Mouse (Mus musculus) R1 (cell line): Measurements from ENCODE around the gene Mllt10.

Source experiments
- DNase-seq: peaks from one replicate; pipeline ENCODE4 v3.0.0-alpha.2; 2018; ENCODE audit warnings: low read depth, low spot score

Gene Mllt10

DNA sequence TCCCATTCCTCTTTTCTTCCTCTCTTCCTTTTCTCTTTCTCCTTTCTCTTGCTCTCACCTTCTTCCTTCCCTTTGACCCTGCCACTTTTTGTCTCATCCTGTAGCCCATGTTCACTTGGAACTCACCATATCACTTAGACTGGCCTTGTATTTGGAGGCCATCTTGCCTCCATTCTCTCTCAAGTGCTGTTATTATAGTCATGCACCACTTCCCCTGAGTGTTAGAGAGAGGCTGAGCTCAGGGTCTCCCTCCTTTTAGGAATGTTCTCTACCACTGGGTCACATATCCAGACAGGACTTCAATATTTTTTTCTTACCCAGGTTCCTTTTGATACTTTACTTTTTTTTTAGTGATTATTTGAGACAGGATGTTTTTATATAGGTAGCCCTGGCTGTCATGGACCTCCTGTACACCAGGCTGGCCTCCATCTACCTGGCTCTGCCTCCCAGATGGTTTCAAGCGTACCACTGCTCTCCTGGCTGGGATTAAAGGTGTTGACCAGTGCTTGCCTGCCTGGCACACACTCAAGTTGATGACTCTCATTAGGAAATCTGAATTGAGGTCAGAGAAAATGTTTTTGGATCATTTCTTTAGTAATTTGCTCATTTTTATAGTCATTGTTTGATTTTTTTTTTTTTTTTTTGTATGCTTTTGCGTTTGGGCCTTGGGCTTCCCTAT lies 25.3 kb downstream of the Mllt10 start:
- no peak for DNase-seq

- peak; percentile 56 for DNase-seq
These were observed 32.7 kb downstream of the Mllt10 start for GRCm38 (mm10) chr2:18087695-18088094.

DNA sequence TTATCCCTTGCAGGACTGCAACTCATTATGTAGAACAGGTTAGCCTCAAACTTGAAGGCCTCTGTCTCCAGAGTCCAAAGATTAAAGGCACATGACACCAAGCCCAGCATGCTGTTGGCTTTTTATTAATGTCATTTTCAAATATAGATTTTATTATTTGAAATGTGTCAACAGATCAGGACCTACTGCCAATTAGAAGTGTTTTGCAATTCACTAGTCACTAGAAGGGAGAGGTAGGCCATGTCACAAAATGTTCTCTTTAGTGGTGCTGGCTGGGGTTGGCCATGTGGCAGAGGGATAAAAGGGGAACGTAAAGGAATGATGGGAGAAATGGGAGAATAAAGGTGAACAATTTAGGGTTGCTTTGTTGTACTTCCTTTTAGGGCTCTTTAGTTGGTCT lies 38.8 kb downstream of the Mllt10 start:
- DNase-seq, result no peak

DNA sequence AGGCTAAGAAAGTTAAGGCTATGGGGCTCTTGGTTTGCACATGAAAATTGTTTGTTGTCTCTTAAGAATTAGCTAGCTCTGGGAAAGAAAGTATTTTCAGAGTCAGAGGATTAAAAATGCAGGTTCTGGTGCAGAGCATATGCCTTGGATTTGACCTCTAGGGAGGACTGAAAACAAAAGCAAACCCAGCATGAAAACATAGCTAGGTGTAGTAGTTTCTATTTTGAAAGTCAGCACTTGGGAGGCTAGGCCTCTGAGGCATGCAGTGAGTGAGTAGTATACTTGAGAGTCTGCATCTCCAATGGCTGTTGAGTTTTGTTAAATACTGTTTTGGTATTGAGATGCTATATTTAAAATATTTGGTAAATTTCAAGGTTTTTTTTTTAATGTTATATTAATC lies 39.3 kb downstream of the Mllt10 start:
- peak; percentile 88 for DNase-seq

DNA sequence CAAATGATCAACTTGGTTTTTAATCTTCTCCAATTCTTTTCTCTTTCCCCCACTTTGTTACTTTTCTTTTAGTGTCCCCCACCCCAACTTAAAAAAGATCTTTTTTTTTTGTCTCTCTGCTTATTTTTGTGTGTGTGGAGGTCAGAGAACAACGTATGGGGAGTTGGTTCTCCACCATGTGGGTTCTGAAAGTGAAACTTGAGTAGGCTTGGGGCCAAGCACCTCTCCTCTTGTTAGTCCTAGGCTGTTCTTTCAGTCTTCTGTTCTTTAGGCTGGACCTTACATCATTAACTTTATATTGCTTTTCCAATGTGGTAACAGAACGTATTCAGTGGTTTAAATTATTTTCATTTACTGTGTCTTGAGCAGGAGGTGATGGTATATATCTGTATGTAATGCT lies 40.8 kb downstream of the Mllt10 start:
- no peak for DNase-seq

DNA sequence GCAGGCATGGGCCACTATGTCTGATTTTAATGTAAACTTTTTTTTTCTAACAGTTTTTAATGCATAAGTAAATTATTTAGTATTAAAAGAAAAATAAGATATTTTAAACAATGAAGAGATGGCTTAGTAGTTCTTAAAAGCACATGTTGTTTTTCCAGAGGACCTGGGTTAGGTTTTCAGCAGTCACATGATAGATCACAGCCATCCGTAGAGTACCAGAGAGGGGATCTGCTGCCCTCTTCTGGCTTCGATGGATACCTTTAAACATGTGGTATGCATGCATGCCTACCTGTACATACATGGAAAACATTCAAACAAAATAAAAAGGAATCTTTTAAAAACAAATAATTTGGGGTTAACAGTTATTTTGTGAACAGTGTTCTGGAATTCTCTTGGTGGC lies 45.9 kb downstream of the Mllt10 start:
- peak; percentile 81 for DNase-seq

DNA sequence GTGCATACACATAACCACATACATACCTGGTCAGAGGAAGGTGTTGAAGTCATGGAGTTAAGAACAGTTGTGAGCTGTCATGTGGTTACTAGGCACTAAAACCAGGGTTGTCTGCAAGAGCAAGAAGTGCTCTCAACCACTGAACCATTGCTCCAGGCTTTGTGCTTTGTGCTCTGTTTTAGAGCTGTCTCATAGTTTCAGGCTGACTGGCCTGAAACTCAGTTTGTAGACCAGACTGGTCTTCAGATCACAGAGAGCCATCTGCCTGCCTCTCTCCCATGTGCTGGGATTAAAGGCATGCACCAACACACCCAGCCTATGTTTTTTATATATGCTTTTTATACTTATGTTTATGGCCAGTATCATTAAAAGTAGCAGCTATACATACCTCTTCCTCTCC lies 52.5 kb downstream of the Mllt10 start:
- DNase-seq, result no peak

DNA sequence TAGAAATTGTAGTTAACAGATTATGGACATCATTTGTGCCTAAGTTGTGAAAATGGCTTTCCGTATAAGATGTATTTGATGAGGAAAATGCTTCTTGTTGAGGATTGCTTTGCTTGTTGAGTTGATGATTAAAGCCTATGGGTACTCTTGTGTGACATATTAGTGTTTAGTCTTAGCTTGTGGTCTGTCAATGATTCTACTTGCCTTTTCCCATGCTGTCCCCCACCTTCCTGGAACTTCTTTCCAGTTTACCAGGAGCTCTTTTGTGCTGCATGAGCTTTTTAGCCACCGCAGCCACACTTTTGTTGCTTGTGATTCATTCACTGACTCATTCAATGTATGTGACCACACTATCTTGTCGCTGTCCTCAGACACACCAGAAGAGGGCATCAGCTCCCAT lies 53.2 kb downstream of the Mllt10 start:
- DNase-seq, result no peak

DNA sequence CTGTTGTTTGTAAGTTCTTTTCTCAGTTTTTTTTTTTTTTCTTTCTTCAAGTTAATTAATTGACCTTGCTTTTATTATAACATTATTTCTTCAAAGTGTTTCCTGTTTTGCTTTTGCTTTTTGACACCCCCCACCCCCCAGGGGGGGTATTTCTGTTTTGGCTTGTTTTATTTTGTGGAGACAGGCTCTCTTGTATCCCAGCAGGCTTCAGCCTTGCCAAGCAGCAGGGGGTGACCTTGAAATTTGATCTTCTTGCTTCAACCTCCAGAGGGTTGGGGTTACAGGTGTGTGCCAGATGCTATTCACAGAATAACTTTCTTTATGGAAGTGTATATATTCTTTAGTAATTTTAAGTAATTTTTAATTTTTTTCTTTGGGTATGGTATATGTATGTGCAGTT lies 56.4 kb downstream of the Mllt10 start:
- DNase-seq, result peak; percentile 80

DNA sequence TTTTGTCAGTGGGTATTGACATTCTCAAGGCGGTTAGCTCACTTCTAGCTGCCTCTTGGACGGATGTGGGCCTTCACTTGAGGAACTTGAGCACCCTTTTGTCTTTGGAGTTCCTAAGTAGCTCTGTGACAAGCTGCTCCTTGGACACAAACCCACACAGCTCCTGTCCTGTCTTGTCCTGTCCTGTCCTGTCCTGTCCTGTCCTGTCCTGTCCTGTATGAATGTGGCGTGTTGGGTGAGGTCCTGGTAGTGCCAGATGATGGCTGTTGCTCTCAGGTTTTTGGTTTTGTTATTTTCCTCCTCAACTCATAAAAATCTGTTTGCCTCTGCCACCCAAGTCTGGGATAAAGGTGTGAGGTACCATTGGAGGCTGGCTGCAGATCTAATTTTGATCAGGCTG lies 61.4 kb downstream of the Mllt10 start:
- DNase-seq, result peak; percentile 37

GRCm38 (mm10) chr2:18138131-18138530 lies 83.1 kb downstream of the Mllt10 start:
- no peak for DNase-seq

DNA sequence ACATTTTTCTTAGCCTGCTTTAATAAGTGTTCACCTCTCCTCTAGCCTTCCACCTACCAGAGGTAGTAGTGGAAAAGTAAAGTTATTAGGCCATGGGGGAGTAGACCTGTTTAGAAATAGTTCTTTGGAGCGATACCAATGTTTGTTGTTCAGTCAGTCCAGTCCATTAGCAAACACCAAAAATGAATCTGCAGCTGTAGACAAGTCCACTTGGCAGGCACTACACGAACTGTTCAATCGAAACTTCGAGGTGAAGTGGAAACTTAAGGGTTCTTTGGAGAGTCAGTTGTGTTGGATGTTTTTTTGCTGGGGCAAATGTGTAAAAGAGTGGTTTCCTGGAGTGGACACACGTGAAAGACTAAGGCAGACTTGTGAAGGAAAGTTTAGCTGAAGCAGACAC lies 84.6 kb downstream of the Mllt10 start:
- DNase-seq, result no peak

- no peak for DNase-seq
These were observed 101.1 kb downstream of the Mllt10 start for GRCm38 (mm10) chr2:18156131-18156530.

- no peak for DNase-seq
These were observed 104.4 kb downstream of the Mllt10 start for GRCm38 (mm10) chr2:18159426-18159825.

DNA sequence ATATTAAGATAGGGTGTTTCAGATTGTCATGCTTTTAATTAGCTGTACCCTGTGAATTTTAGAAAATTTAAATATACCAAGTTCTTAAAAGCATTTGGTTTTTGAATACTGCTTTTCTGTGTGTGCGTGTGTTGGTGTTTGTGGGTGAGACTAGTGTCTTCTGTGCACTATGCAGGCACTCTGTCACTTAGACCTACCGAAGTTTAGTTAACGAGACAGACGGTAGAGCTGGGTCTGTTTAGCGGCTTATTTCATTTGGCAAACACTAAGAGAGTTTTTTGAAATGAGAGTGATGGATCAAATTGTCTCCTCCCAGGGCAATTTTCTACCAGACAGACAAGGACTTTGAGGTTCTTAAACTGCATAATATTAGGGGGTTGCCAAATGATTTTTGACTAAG lies 106.0 kb downstream of the Mllt10 start:
- no peak for DNase-seq

DNA sequence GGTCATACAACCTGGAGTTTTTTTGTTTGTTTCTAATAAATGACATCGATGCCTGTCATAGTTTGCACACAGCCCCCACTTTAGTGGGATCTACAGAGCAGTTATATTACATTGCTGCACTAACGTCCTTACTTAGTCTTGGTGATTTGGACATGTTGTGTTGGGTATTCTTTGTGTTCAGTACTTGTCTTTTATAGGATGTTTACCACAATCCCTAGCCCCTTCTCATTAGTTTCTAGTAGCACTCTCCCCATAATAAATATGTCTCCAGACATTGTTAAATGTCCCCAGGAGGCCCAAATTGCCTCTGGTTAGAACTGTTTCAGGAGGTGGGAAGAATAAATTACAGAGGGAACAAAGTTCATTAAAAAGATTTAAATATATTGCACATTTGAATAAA lies 110.5 kb downstream of the Mllt10 start:
- DNase-seq, result no peak

- DNase-seq, result no peak
These were observed 114.3 kb downstream of the Mllt10 start for GRCm38 (mm10) chr2:18169174-18169948.

DNA sequence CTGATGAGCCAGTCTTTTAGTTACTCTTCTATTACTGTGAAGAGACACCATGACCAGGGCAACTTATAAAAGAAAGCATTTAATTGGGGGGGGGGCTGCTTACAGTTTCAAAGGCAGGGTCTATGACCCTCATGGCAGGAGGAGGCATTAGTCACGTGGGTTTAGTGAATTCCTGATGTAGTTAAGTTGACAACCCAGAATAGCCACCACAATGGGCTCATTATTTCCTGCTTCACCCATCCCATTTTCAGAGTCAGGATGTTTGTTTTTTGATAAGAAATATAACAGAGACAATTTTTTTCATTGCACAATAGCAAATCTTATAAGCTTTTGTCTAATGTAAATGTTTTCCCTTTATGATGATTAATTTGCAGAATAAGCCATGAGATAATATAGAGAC lies 120.2 kb downstream of the Mllt10 start:
- no peak for DNase-seq

DNA sequence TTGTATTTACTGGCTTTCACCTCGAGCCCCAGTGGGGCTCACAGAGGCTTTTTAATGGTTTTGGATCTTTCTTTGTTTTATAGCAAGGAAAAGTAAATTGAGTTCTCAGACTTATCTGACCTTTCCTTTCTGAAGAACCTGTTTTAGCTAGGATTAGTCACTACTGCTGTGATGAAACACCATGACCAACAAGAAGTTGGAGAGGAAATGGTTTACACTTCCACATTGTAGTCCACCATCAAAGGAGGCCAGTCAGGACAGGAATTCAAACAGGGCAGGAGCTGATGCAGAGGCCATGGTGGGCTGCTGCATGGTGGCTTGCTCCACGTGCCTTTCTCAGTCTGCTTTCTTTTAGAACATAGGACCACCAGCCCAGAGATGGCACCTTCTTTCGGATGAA lies 121.2 kb downstream of the Mllt10 start:
- no peak for DNase-seq

DNA sequence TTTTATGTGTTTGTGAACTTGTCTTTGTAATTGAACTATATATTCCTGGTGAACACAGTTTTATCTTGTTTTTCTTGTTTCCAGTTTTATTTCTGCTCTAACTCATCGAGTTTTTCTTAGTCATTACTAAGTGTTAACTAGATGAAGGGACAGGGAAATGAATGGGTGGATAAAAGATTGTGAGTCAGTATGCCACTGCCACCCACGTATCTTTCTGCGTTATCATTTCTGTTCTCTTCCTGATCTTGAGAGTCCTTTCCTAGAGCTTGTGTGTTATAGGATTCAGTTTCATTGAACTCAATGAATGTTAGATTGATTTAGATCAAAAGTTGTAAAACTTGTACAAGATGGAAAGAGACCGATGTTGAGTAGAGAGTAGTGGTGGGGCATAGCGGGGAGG lies 125.3 kb downstream of the Mllt10 start:
- no peak for DNase-seq

DNA sequence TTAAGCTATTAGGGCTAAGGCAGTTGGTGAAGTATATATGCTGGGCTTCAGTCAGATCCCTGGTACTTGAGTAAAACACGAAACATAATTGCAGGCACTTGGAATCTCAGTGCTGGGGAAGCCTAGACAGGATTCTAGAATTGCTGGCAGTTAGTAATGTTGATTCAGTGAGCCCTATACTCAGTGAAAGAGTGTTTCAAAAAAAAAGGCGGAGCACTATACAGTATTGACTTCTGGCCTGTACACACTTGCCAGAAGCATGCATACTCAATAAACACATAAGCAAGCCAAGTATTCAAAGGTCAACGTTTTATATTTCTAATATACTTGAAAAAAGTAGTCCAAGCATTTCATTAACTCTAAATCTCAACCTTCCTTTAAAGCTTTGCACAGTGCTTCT lies 126.6 kb downstream of the Mllt10 start:
- no peak for DNase-seq

GRCm38 (mm10) chr2:18183079-18183478 lies 128.0 kb downstream of the Mllt10 start:
- no peak for DNase-seq

DNA sequence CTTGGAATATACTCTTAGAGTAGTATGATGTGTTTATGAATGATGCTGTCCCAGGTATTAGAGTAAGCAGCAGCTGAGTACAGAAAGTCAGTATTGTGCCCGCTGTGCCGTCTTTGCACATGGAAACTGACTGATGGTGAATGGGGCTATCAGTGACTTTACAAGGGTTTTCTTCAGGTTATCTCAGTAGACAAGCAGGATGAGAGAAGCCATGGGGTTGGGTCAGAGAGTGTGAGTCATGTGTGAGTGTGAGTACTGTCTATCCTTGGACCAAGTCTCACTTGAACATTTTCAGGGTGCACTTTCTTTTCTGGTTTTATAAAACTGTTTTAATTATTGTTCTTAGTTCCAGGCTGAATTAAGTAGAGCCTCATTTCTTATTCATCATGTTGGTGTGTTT lies 133.3 kb downstream of the Mllt10 start:
- DNase-seq, result no peak
